Mouse (Mus musculus) CD4-positive naive resting alpha-beta T cell, adult 57 days (primary cell): ENCODE measurements around the gene Gm13288. TPM values are rescaled to one million over a fixed set of nuclear protein-coding genes. Genes with fewer than 3 reads are reported as not detected.

Source experiments
- total RNA-seq: library from RNA; stranded (reverse); gene quantifications from one replicate; pipeline ENCODE4 v1.2.4, GENCODE M21; 2023

Gene Gm13288
- total RNA-seq, 1 experiment from 2014 or later: 0.38 TPM

Other genes starting within 250 kb of the Gm13288 start
- not detected for gene Ifna15, start 247.3 kb upstream of the Gm13288 start, total RNA-seq
- gene Ifna14, start 233.7 kb upstream of the Gm13288 start, total RNA-seq: not detected
- not detected for gene Ifna9, start 213.1 kb upstream of the Gm13288 start, total RNA-seq
- gene Ifna12, start 202.2 kb upstream of the Gm13288 start, total RNA-seq: not detected
- gene C87499, start 171.1 kb upstream of the Gm13288 start, total RNA-seq: not detected
- not detected for gene Ifna13, start 161.1 kb upstream of the Gm13288 start, total RNA-seq
- gene Ifna16, start 128.6 kb upstream of the Gm13288 start, total RNA-seq: not detected
- not detected for gene Ifna2, start 121.6 kb upstream of the Gm13288 start, total RNA-seq
- gene Ifnab, start 114.2 kb upstream of the Gm13288 start, total RNA-seq: not detected
- 1.9 TPM for gene Gm26566, start 83.7 kb upstream of the Gm13288 start, total RNA-seq
- gene Klhl9, start 83.1 kb upstream of the Gm13288 start, total RNA-seq: 51.2 TPM
- not detected for gene Gm13271, start 50.7 kb upstream of the Gm13288 start, total RNA-seq
- not detected for gene Gm13283, start 45.4 kb upstream of the Gm13288 start, total RNA-seq
- not detected for gene Gm13290, start 31.7 kb upstream of the Gm13288 start, total RNA-seq
- not detected for gene Gm13289, start 28.6 kb upstream of the Gm13288 start, total RNA-seq
- gene Gm13272, start 25.7 kb upstream of the Gm13288 start, total RNA-seq: not detected
- not detected for gene Ifnz, start 23.4 kb upstream of the Gm13288 start, total RNA-seq
- gene Gm13276, start 19.8 kb upstream of the Gm13288 start, total RNA-seq: not detected
- gene Gm13277, start 16.9 kb upstream of the Gm13288 start, total RNA-seq: not detected
- gene Gm13278, start 14.0 kb upstream of the Gm13288 start, total RNA-seq: not detected
- not detected for gene Gm13275, start 11.0 kb upstream of the Gm13288 start, total RNA-seq
- not detected for gene Gm13279, start 8.1 kb upstream of the Gm13288 start, total RNA-seq
- gene Gm13285, start 5.9 kb upstream of the Gm13288 start, total RNA-seq: not detected
- gene Gm13287, start 2.3 kb upstream of the Gm13288 start, total RNA-seq: not detected
- gene Ifna7, start 10.7 kb downstream of the Gm13288 start, total RNA-seq: not detected
- gene Ifna11, start 14.4 kb downstream of the Gm13288 start, total RNA-seq: not detected
- not detected for gene Ifna6, start 21.9 kb downstream of the Gm13288 start, total RNA-seq
- gene Ifna5, start 30.0 kb downstream of the Gm13288 start, total RNA-seq: not detected
- gene Ifna4, start 36.3 kb downstream of the Gm13288 start, total RNA-seq: not detected
- not detected for gene Ifna1, start 44.6 kb downstream of the Gm13288 start, total RNA-seq
- gene Ifne, start 74.7 kb downstream of the Gm13288 start, total RNA-seq: not detected